Mouse (Mus musculus): ENCODE measurements at regions not wholly inside any gene's neighbourhood (a gene's known extent, or its start where the extent isn't known, plus 50 kb on each side); places are given as distances from the start of the nearest gene placed in this dataset.

- DNase-seq (ENCODE audit: low spot score in 2 of 2) = peak; percentile 72 to 88
These were observed 50.7 kb upstream of the Kdm8 start for GRCm38 (mm10) chr7:125393654-125394346.
